Mouse (Mus musculus): ENCODE data around the gene Gm49403. TPM values are rescaled to one million over a fixed set of nuclear protein-coding genes. Genes with fewer than 3 reads are reported as not detected.

The Gm49403 gene
- polyA plus RNA-seq, 1 experiment from 2014 or later: not detected

DNA sequence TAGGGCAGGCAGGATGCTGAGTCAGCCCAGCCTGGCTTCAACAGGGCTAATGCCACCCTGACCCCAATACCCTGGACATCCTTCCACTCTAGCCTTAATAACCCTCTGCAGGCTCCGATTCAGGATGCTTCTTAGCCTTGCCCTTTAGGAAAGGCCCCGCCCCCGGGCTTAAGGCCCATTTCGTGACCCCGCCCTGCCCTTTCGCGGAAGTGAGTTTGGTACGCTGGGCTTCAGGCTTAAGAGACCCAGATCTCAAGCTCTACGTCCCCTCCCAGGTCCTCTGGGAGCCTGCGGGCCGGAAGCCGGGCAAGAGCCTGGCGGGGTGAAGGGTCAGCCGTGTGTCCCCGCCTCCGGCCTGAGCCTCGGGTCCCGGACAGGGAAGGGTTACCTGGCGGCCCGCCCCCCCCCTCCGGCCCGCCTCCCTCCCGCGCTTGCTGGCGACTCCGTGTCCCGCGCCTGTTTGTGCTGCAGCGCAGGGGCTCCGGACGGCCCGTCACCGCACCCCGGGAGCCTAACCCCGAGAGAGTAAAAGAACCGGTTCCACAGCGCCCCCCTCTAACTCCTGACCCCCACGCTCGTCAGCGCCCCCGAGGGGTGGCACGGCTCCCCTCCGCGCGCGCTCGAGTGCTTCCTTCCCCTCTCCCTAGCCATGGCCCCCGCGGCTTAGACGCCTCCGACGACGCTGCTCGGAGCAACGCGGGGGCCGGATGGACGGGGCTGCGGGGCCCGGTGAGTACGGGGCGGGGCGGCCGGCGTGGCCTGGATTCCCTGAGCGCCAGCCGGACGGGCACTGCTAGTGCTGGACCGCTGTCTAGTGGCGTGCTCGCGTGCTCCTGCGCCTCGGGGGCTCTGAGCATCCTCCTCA lies 45.7 kb downstream of the Gm49403 start, which contains the start of the genes Rom1 and Eml3:
Gene Rom1, minus strand, starts transcription at position 133 of the 865 bp plus-strand sequence.
Gene Eml3, plus strand, starts transcription at position 329 of the 865 bp plus-strand sequence.
- peak within 1 kb of the TSS; percentile 78 for H3K4me2 ChIP-seq (ENCODE audit: low read depth, low read length)
- no peaks in the 10 kb centered on the region for H3K4me1 ChIP-seq (ENCODE audit: control insufficient read depth, insufficient read depth, low read length)
- H3K36me3 ChIP-seq (ENCODE audit: control insufficient read depth, insufficient read depth, low read length): peaks cover 57% of the 10 kb centered on the region
- DNase-seq (ENCODE audit: low spot score) (peak; percentile 81), ATAC-seq (ENCODE audit: low read depth) (peak; percentile 78)
- H3K27ac ChIP-seq (replicated peaks; ENCODE audit: low read depth, low read length): peak within 1 kb of the TSS; percentile 65
- H3K4me3 ChIP-seq (ENCODE audit: low read depth, low read length): peak within 1 kb of the TSS; percentile 80
- H3K9ac ChIP-seq (ENCODE audit: low read depth, low read length): peak within 1 kb of the TSS; percentile 86
- H3K27me3 ChIP-seq (replicated peaks; ENCODE audit: control insufficient read depth, insufficient read depth, low read length): no peaks in the 10 kb centered on the region
- H3K9me3 ChIP-seq (ENCODE audit: control insufficient read depth, low read length): no peaks in the 10 kb centered on the region
- WGBS: under 1% methylated on average over 29 of the region's 74 CpGs

DNA sequence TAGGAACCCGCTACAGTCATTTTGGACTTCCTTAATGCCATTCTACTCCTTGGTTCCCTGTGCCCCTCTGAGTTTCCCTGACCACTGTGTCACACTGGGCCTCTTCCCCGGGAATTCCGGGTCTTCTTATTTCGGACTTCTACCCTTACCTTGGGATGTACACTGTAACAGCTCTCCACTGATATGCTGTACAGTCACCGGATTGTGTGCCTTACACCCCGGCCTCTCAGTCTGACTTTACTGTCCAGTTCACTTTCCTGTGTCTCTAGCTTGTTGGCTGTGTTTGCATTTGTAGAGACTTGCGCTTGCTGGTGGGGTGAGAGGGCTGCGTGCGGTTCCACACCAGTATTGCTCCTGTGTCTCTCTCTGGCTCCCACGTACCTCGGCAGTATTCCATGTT lies 46.4 kb downstream of the Gm49403 start:
- H3K9ac ChIP-seq (ENCODE audit: low read depth, low read length): peak overlapping the region; percentile 86
- ATAC-seq (ENCODE audit: low read depth) (no peak), DNase-seq (ENCODE audit: low spot score) (no peak)
- no peaks in the 10 kb centered on the region for H3K4me1 ChIP-seq (ENCODE audit: control insufficient read depth, insufficient read depth, low read length)
- H3K9me3 ChIP-seq (ENCODE audit: control insufficient read depth, low read length): no peaks in the 10 kb centered on the region
- WGBS: 5% methylated on average over 11 of the region's 11 CpGs
- peak overlapping the region; percentile 78 for H3K4me2 ChIP-seq (ENCODE audit: low read depth, low read length)
- peaks cover 63% of the 10 kb centered on the region for H3K36me3 ChIP-seq (ENCODE audit: control insufficient read depth, insufficient read depth, low read length)
- peak overlapping the region; percentile 65; the same call in 1 of the 2 replicates for H3K27ac ChIP-seq (replicated peaks; ENCODE audit: low read depth, low read length)
- no peaks in the 10 kb centered on the region for H3K27me3 ChIP-seq (replicated peaks; ENCODE audit: control insufficient read depth, insufficient read depth, low read length)
- H3K4me3 ChIP-seq (ENCODE audit: low read depth, low read length): peak overlapping the region; percentile 80

DNA sequence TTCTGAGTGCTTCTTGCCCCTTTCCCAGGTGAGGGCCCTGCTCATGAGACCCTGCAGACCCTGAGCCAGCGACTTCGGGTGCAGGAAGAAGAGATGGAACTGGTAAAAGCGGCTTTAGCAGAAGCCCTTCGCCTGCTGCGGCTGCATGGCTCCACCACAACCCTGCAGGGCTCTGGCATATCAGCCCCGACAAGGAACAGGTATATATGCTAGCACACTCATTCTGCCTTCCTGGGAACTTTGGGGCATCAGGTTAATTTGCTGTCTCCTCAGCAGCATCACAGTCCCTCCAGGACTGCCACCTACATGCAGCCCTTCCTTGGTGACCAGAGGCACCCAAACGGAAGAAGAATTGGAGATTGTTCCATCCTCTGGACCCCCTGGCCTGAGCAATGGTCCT lies 47.0 kb downstream of the Gm49403 start:
- Histone ChIP-seq H3K9me3 (ENCODE audit: control insufficient read depth, low read length) (no peaks in the 10 kb centered on the region), H3K36me3 (ENCODE audit: control insufficient read depth, insufficient read depth, low read length) (peaks cover 63% of the 10 kb centered on the region), H3K4me3 (ENCODE audit: low read depth, low read length) (peak overlapping the region; percentile 80), H3K4me1 (ENCODE audit: control insufficient read depth, insufficient read depth, low read length) (no peaks in the 10 kb centered on the region), H3K27me3 (replicated peaks; ENCODE audit: control insufficient read depth, insufficient read depth, low read length) (no peaks in the 10 kb centered on the region), H3K27ac (replicated peaks; ENCODE audit: low read depth, low read length) (no peak overlapping the region), H3K9ac (ENCODE audit: low read depth, low read length) (peak overlapping the region; percentile 86), H3K4me2 (ENCODE audit: low read depth, low read length) (peak overlapping the region; percentile 78)
- ATAC-seq (ENCODE audit: low read depth) (no peak), DNase-seq (ENCODE audit: low spot score) (no peak)
- 73% methylated on average over 7 of the region's 7 CpGs for WGBS

DNA sequence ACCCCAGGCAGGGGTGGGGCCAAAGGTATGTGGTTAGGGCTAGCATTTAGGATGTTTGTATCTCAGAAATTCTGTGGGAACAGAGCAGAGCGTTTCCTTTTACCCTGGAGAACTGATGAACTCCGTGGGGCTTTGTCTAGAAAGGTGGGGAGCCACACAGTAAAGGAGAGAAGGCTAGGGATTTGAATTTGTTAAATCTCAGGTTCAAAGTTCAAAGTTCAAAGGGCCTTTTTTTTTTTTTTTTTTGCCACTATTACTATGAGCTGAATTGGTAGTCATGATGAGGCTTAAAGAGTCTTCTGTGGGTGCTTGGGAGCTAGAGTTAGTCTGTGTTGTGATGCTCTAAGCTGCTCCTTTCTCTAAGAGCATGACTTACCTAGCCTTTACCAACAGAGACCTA lies 53.0 kb downstream of the Gm49403 start:
- Histone ChIP-seq H3K36me3 (ENCODE audit: control insufficient read depth, insufficient read depth, low read length) (peaks cover 68% of the 10 kb centered on the region), H3K9me3 (ENCODE audit: control insufficient read depth, low read length) (no peaks in the 10 kb centered on the region), H3K4me3 (ENCODE audit: low read depth, low read length) (no peak overlapping the region), H3K4me1 (ENCODE audit: control insufficient read depth, insufficient read depth, low read length) (peaks cover 7% of the 10 kb centered on the region; the same call in 1 of the 2 replicates), H3K4me2 (ENCODE audit: low read depth, low read length) (no peak overlapping the region), H3K27me3 (replicated peaks; ENCODE audit: control insufficient read depth, insufficient read depth, low read length) (no peaks in the 10 kb centered on the region), H3K27ac (replicated peaks; ENCODE audit: low read depth, low read length) (no peak overlapping the region), H3K9ac (ENCODE audit: low read depth, low read length) (no peak overlapping the region)
- 89% methylated on average over 2 of the region's 2 CpGs for WGBS
- no peak for ATAC-seq (ENCODE audit: low read depth)
- no peak for DNase-seq (ENCODE audit: low spot score)

Small RNAs within 50 kb of the gene (microRNA-seq; reads per million reads assigned to microRNA genes)
- gene Mir5136 (ENCODE audit: borderline number of aligned reads): not detected

Other genes starting within 250 kb of the Gm49403 start
- 0.35 and 0.45 TPM in 2 replicates for gene Chrm1, start 220.1 kb upstream of the Gm49403 start, polyA plus RNA-seq (2014; fragmentation: Nextera tagmentation; extraction: Ambion mirVana)
- gene Slc3a2, start 160.6 kb upstream of the Gm49403 start, polyA plus RNA-seq (2014; fragmentation: Nextera tagmentation; extraction: Ambion mirVana): 100 and 107 TPM in 2 replicates
- 76.6 and 80.1 TPM in 2 replicates for gene Wdr74, start 148.1 kb upstream of the Gm49403 start, polyA plus RNA-seq (2014; fragmentation: Nextera tagmentation; extraction: Ambion mirVana)
- gene 1700092M07Rik, start 143.2 kb upstream of the Gm49403 start, polyA plus RNA-seq (2014; fragmentation: Nextera tagmentation; extraction: Ambion mirVana): 0.85 and 1.9 TPM in 2 replicates
- 140 and 142 TPM in 2 replicates for gene Stx5a, start 142.5 kb upstream of the Gm49403 start, polyA plus RNA-seq (2014; fragmentation: Nextera tagmentation; extraction: Ambion mirVana)
- gene Nxf1, start 126.9 kb upstream of the Gm49403 start, polyA plus RNA-seq (2014; fragmentation: Nextera tagmentation; extraction: Ambion mirVana): 152 and 171 TPM in 2 replicates
- 173 and 194 TPM in 2 replicates for gene Tmem223, start 112.9 kb upstream of the Gm49403 start, polyA plus RNA-seq (2014; fragmentation: Nextera tagmentation; extraction: Ambion mirVana)
- 74.9 and 90.3 TPM in 2 replicates for gene Tmem179b, start 109.5 kb upstream of the Gm49403 start, polyA plus RNA-seq (2014; fragmentation: Nextera tagmentation; extraction: Ambion mirVana)
- 16.5 and 18.1 TPM in 2 replicates for gene Taf6l, start 97.5 kb upstream of the Gm49403 start, polyA plus RNA-seq (2014; fragmentation: Nextera tagmentation; extraction: Ambion mirVana)
- gene Polr2g, start 85.4 kb upstream of the Gm49403 start, polyA plus RNA-seq (2014; fragmentation: Nextera tagmentation; extraction: Ambion mirVana): 151 and 157 TPM in 2 replicates
- 5.2 and 5.5 TPM in 2 replicates for gene Zbtb3, start 81.4 kb upstream of the Gm49403 start, polyA plus RNA-seq (2014; fragmentation: Nextera tagmentation; extraction: Ambion mirVana)
- 38.4 and 40.8 TPM in 2 replicates for gene Ttc9c, start 64.6 kb upstream of the Gm49403 start, polyA plus RNA-seq (2014; fragmentation: Nextera tagmentation; extraction: Ambion mirVana)
- gene Hnrnpul2, start 63.9 kb upstream of the Gm49403 start, polyA plus RNA-seq (2014; fragmentation: Nextera tagmentation; extraction: Ambion mirVana): 7.8 and 9.2 TPM in 2 replicates
- not detected in 2 replicates for gene AC129217.1, start 54.2 kb upstream of the Gm49403 start, polyA plus RNA-seq (2014; fragmentation: Nextera tagmentation; extraction: Ambion mirVana)
- 44.9 and 47.3 TPM in 2 replicates for gene Bscl2, start 46.5 kb upstream of the Gm49403 start, polyA plus RNA-seq (2014; fragmentation: Nextera tagmentation; extraction: Ambion mirVana)
- gene Gng3, start 44.7 kb upstream of the Gm49403 start, polyA plus RNA-seq (2014; fragmentation: Nextera tagmentation; extraction: Ambion mirVana): 22.2 and 24.6 TPM in 2 replicates
- gene Lrrn4cl, start 33.2 kb upstream of the Gm49403 start, polyA plus RNA-seq (2014; fragmentation: Nextera tagmentation; extraction: Ambion mirVana): 1.6 and 2.4 TPM in 2 replicates
- gene Ubxn1, start 12.4 kb upstream of the Gm49403 start, polyA plus RNA-seq (2014; fragmentation: Nextera tagmentation; extraction: Ambion mirVana): 144 and 149 TPM in 2 replicates
- gene Uqcc3, start 3.0 kb upstream of the Gm49403 start, polyA plus RNA-seq (2014; fragmentation: Nextera tagmentation; extraction: Ambion mirVana): 53.8 and 57.5 TPM in 2 replicates
- gene Lbhd1, start 198 bp upstream of the Gm49403 start, polyA plus RNA-seq (2014; fragmentation: Nextera tagmentation; extraction: Ambion mirVana): 60.2 and 68.8 TPM in 2 replicates
- 77.4 and 86.6 TPM in 2 replicates for gene 1810009A15Rik, start 4.9 kb downstream of the Gm49403 start, polyA plus RNA-seq (2014; fragmentation: Nextera tagmentation; extraction: Ambion mirVana)
- gene Gm49416, start 5.0 kb downstream of the Gm49403 start, polyA plus RNA-seq (2014; fragmentation: Nextera tagmentation; extraction: Ambion mirVana): not detected in 2 replicates
- 34.8 and 35.1 TPM in 2 replicates for gene Ints5, start 9.1 kb downstream of the Gm49403 start, polyA plus RNA-seq (2014; fragmentation: Nextera tagmentation; extraction: Ambion mirVana)
- gene Ganab, start 14.1 kb downstream of the Gm49403 start, polyA plus RNA-seq (2014; fragmentation: Nextera tagmentation; extraction: Ambion mirVana): 99.2 and 103 TPM in 2 replicates
- 42.3 and 42.4 TPM in 2 replicates for gene B3gat3, start 36.4 kb downstream of the Gm49403 start, polyA plus RNA-seq (2014; fragmentation: Nextera tagmentation; extraction: Ambion mirVana)
- gene Rom1, start 45.4 kb downstream of the Gm49403 start, polyA plus RNA-seq (2014; fragmentation: Nextera tagmentation; extraction: Ambion mirVana): 2.2 and 2.5 TPM in 2 replicates
- gene Eml3, start 45.6 kb downstream of the Gm49403 start, polyA plus RNA-seq (2014; fragmentation: Nextera tagmentation; extraction: Ambion mirVana): 18.2 and 20.4 TPM in 2 replicates
- 39.7 and 43.6 TPM in 2 replicates for gene Mta2, start 57.9 kb downstream of the Gm49403 start, polyA plus RNA-seq (2014; fragmentation: Nextera tagmentation; extraction: Ambion mirVana)
- gene Tut1, start 69.9 kb downstream of the Gm49403 start, polyA plus RNA-seq (2014; fragmentation: Nextera tagmentation; extraction: Ambion mirVana): 24.7 and 27.8 TPM in 2 replicates
- 469 and 503 TPM in 2 replicates for gene Eef1g, start 83.1 kb downstream of the Gm49403 start, polyA plus RNA-seq (2014; fragmentation: Nextera tagmentation; extraction: Ambion mirVana)
- 44.8 and 57.6 TPM in 2 replicates for gene Ahnak, start 105.4 kb downstream of the Gm49403 start, polyA plus RNA-seq (2014; fragmentation: Nextera tagmentation; extraction: Ambion mirVana)
- not detected in 2 replicates for gene Scgb1a1, start 204.0 kb downstream of the Gm49403 start, polyA plus RNA-seq (2014; fragmentation: Nextera tagmentation; extraction: Ambion mirVana)